Mouse (Mus musculus) urinary bladder, adult 2 months (tissue): ENCODE data around the gene Sphk2. TPM values are rescaled to one million over a fixed set of nuclear protein-coding genes. Genes with fewer than 3 reads are reported as not detected.

Experiments used
- DNase-seq: peaks from one replicate; pipeline ENCODE4 v3.0.0; 2022; ENCODE audit warnings: low spot score
- polyA plus RNA-seq: library from polyadenylated mRNA; depleted of rRNA; stranded (reverse); fragments of >200 nt; gene quantifications from 2 replicates; pipeline ENCODE4 v1.2.3, GENCODE M21; 2012

The Sphk2 gene
- polyA plus RNA-seq, 1 experiment = 25.6 TPM

- no peak for DNase-seq
Measured at GRCm38 (mm10) chr7:45723781-45724180, 6.0 kb upstream of the Sphk2 start.

DNA sequence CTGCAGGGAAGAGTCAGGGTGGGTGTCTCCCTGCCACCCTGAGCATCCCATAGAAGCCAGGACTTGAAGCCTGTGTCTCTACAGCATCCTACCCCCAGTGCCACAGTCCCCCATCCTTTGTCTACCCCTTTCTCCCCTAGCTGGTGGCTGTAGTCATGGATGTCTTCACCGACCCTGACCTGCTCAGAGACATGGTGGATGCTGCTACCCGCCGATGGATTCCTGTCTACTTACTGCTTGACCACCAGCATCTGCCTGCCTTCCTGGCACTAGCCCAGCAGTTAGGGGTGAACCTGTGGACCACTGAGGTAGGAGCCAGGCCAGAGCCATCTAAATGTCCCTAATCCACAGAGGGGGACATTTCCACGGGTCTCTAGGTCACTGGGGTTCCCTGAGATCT, 5.5 kb upstream of the Sphk2 start:
- no peak for DNase-seq

DNA sequence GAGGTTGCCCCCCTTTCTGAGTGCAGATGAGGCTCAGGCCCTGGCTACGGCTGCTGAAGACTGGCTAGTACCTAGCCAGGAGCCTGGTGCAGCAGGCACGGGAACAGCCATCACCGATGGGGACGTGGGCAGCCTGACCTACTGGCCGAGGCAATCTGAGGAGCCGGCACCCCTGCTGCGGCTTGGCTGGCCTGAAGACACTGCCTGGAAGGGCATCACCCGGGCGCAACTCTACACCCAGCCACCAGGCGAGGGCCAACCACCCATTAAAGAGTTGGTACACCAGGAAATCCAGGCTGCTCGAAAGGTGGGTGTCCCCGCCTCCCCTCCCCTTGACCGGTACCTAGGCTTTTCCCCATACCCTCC, 4.5 kb upstream of the Sphk2 start:
- DNase-seq = no peak

DNA sequence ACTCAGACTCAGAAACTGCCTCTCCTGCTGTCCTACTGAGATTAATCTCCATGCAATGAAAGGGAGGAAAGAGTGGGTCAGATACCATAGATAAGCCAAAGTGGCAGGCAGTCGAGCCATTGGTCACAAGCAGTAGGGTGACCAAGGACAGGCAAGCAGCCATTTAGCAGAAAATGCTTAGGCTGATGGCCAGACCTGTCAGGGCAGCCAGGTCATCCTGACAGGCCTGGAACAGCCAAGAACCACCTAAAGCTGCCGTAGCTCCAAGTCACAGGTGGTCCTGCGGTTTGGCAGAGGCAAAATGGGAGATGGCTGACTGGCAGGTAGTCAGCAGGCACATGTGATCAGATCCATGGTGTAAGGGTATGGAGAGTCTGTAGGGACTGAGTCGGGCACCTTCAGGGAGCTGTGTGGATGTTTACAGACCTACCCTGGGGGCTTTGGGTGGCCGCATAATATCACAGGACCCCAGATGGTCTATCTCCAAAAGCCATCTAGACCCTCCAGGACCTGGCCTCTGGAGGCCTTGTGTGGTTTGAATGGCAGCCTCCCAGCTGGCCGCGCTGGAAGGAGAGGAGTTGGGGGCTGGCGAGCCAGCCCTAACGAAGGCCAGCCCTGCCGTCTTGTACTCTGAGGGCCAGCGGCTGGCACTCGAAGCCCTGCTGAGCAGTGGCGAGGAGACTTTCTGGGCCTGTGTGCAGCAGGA, 4.0 kb upstream of the Sphk2 start:
- DNase-seq = no peak

DNA sequence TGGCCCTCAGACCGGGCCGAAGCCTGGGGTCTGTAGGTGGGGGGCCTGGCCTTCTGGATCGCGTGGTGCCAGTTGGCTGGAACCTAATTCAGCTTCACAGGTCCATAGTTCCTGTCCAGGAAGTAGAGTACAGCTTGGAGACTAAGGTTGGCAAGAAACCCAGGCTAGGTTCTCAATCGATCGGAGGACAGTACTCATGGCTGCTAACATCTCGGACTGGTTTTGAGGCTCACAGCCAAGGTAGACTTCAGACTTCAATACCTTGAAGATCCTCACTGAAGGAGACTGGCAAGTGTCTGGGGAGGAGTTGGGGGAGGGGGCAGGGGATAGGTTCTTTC, 3.4 kb upstream of the Sphk2 start:
- DNase-seq = no peak

DNA sequence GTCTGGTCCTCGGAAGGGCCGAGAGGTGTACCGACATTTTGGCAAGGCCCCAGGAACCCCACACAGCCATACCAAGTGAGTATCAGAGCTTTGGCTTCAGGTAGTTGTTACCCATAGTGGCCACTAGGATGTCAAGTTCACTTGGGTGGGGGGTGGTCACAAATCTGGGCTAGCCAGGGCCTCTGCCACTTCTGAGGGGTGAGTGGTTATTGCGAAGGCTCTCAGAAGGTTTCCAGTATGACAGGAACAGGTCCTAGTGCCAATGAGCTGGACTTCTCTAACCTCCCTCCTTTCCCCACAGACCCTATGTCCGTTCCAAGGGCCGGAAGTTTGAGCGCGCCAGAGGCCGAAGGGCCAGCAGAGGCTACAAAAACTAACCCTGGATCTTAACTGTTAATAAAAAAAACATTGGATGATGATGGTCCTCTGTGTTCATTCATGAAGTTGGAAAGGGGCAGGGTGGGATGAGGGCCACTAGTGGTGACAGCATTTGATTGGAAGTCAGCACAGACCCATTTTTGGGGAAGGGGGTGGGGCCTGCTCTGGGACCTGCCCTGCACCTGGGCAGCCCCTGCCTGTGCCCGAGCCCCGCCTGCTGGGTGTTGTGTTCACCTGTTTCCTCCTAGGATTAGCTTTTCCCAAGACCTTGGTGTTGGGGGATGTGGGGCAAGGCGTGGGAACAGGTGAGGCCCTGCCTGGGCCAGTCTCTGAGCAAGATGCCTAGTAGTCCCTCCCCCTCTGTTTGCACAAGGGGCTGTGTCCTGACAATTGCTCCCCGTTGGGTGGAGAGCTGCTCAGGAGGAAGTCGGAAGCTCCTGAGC, 2.8 kb upstream of the Sphk2 start, which contains the start of gene Fam83e:
Fam83e (plus strand) TSS at position 800 of the 821 bp plus-strand sequence.
- no peak for DNase-seq

DNA sequence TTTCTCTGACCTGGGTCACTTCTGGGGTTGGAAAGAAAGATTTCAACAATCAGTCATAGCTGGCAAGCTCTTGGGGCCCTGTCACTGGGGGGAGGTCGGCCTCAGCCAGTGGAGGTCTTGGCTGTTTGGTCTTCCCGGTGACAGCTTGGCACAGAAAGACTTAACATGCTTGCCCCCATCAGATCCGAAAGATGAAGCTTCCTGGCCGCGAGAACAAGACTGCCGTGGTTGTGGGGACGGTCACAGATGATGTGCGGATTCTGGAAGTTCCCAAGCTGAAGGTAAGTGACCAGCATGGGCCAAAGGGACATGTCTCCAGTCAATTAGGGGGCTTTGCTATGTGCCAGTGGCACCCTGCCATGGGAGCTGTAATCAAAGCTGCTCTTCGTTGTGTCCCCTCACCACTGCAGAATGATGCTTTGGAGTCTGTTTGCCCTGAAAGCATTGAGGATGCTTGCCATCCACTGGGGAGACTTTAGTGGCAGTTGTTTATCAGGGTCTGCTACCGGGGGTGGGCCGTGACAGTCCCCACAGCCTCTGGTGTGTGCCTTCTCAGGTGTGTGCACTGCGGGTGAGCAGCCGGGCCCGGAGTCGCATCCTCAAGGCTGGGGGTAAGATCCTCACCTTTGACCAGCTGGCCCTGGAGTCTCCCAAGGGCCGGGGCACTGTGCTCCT, 2.1 kb upstream of the Sphk2 start:
- DNase-seq = no peak

GRCm38 (mm10) chr7:45719180-45719579, 1.4 kb upstream of the Sphk2 start:
- no peak for DNase-seq

- DNase-seq = no peak
Measured at GRCm38 (mm10) chr7:45718331-45718730, 529 bp upstream of the Sphk2 start.

GRCm38 (mm10) chr7:45716952-45717917, 567 bp downstream of the Sphk2 start:
- DNase-seq = no peak

- no peak for DNase-seq
Measured at GRCm38 (mm10) chr7:45716460-45716857, 1.3 kb downstream of the Sphk2 start.

GRCm38 (mm10) chr7:45715741-45716459, 1.9 kb downstream of the Sphk2 start:
- no peak for DNase-seq

GRCm38 (mm10) chr7:45715090-45715708, 2.6 kb downstream of the Sphk2 start, which contains the start of gene Rpl18:
Gene Rpl18, plus strand, starts transcription at chr7:45715457.
- DNase-seq = peak; percentile 89

DNA sequence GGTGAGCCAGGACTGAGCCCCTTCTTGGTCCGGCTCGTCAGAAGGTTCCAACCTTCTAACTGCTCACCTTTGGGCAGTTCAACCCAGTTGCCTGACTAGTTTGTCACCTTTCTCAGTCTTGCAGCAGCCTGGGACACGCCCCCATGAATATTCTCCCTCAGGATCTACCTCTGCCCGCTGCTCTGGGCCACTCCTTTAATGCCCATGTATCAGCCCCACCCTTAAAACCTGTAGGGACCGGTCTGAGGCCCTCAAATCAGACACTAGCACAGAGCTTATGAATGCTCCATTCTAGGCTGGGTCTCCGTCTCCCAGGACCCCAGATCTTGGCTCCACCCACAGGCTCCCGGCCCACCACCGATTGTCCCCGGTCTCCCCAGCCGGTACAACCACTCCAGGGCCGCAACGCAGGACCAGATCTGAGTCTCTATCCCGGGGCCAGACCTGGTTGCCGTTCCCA, 3.1 kb downstream of the Sphk2 start:
- DNase-seq = no peak

GRCm38 (mm10) chr7:45713881-45714520, 3.8 kb downstream of the Sphk2 start:
- DNase-seq = no peak

GRCm38 (mm10) chr7:45713396-45713795, 4.4 kb downstream of the Sphk2 start:
- DNase-seq = no peak

DNA sequence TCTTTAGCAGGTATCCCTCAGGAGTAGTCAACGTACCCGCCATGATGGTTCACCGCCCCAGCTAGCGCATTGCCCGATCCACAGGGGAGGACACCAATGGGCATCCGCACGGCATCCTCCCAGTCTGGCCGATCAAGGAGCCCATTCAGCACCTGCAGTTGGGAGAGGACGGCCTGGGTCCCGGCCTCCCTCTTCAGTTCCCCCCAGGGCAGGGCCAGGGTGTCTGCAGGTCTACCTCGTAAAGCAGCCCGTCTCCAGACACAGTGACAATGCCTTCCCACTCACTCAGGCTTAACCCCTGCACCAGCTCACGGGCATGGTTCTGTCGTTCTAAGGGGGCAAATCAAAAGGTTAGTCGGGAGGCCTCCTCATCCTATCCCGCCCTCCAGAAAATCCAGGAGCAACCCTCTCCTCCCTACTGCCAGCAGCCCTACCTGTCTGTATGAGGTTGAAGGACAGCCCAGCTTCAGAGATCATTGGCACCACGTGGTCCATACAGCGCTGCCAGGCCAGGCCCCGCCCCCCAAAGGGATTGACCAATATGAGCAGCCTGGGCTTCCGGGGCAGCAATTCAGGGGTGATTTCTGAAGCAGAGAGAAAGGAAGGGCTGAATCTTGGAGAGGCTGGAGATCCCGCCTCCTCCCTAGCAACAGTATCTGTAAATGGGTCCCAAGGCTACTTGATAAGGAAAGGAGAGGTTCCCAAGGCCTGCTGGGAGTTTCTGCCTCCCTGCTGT, 5.6 kb downstream of the Sphk2 start:
- no peak for DNase-seq

- no peak for DNase-seq
Measured at GRCm38 (mm10) chr7:45711316-45712021, 6.3 kb downstream of the Sphk2 start.
